Mouse (Mus musculus) heart, adult 8-10 months (tissue): ENCODE measurements around the gene Smug1. TPM values are rescaled to one million over a fixed set of nuclear protein-coding genes. Genes with fewer than 3 reads are reported as not detected.
A peak's percentile ranks its signal among the peaks of the same experiment; 100 is the strongest.

Experiments
- DNase-seq: peaks from one replicate; pipeline ENCODE4 v3.0.0; 2022; ENCODE audit warnings: low spot score
- total RNA-seq, 4 experiments: library from RNA; stranded (reverse); gene quantifications; 2 replicates each; pipeline ENCODE4 v1.2.4; 2022

Smug1 gene
- 10 to 100 TPM; 10.4 to 16.8 (median 15.2) TPM for total RNA-seq

DNA sequence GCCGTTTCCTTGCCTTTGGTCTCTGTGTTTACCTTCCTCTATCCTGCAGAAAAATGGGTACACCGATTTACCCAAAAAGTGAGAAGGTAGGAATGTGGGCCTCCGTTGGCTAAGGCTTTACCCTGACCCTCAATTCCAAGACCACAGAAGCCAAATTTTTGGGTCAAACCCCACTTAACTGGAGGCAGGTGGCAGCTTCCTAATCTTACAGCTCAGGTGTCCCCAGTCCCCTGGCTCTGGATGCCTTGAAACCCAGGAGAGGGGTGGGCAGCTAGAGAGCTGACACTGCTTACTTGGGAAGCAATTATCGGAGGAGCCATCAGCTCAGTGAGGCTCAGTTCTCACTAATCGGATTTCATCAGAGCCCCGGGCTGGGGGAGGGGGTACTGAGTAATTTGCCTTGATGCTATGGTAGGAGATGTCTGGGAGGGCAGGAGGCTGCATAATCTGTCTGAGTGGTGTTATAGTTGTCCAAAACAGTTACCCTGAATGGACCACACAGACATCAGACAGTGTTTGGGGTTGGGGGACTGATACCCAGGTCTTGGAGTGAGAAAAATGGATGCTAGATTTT is at the start of gene Smug1:
TSS of gene Smug1 (minus strand) at position 51 of the 574 bp plus-strand sequence.
- DNase-seq: no peak

GRCm38 (mm10) chr15:103216052-103216451 is 49.2 kb upstream of the Smug1 start:
- DNase-seq: no peak

DNA sequence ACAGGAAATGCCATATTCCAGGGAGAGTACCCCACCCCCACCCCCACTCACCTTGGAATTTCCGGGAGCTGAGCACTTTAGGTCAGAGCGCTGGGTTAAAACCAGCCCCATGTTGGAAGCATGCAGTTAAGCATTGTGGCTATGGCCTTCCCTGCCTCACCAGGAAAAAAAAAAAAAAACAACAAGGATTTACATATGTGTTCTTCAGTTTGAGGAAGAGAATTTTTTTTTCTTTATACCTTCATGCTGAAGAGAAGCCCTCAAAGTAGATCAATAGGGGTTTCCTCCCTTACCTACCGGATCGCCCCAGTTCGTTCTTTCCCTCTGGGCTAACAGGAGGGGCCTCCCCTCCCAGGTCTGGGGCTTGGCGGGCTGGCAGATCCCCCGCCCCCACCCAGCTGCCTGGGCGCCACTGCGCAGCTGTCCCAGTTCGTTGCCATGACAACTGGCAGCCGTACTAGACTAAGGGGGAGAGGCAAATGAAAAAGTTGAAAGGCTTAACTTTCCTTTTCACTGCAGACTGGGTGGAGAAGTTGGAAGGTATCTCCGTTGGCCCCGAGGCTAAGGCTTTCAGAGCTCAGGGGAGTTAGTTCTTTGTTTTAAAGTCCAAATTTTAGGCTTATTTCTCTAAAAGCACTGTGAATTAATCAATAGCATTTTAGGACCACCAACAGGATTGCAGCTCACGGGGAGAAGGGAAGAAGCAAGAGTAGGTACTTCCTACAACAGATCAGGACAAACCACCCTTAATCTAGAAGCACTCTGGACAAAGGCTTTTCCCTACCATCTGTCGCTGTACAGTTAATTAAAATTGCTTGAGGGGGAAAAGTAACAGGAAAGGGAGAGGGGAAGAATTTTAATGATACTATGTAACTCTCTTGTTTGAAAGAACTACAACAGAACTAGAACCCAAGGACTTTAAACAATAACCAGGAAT is 48.3 kb upstream of the Smug1 start:
- DNase-seq: peak; percentile 82

DNA sequence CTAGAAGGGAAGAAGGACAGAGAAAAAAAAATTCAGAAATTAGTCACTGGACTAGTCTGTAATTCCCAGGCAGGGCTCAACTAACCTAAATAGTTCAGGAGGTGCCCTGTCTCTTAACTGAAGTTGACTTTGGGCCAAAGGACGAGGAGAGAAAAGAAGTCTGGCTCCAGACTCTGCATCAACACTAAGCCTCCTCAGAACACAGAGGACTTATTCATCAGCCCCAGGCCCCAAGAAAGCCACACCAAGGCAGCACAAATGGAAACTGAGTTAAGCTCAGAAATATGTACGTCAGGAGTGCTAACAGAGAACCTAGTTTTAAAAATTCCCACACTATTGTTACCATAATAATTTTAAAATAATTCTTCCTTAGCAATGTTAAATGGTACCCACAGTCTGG is 47.3 kb upstream of the Smug1 start:
- DNase-seq: no peak

- DNase-seq: no peak
These were observed 38.3 kb upstream of the Smug1 start for GRCm38 (mm10) chr15:103205156-103205555.

GRCm38 (mm10) chr15:103202088-103202793 is 35.3 kb upstream of the Smug1 start:
- peak; percentile 79 for DNase-seq

DNA sequence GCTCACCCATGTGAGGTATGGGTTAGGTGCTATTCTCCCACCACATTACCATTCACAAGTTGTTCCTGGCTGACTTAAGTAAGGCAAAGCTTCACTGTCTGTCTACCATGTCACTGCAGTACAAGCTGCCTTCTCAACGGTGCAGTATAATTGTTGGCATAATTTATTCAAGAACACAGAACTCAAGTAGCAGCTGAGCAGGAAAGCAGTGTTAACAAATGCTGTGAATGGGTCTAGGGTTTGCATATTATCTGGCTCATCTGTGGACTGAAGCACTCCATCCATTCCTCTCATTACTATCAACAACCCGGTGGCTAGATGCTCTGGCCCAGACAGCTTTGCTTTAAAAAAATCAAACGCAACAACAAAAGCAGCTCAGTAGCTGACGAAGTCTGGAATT is 30.9 kb upstream of the Smug1 start:
- DNase-seq: no peak

DNA sequence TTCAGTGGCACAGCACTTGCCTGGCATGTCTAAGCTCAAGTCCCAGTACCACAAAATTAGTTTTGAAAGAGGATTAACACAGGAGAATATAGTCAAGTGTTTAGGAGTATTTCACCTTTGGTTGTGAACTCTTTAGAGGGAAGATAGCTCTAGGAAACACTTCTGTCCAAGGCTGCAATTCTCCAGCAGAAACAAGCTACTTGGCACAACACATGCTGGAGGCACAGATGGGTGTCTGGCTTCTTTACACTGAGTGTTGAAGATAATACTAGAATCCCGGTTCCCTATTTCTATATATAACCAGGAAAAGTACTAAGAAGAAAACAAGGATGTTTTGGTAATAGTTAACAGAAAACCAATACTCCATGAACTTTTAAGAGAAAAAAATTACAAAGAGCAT is 29.9 kb upstream of the Smug1 start:
- no peak for DNase-seq

- no peak for DNase-seq
These were observed 26.7 kb upstream of the Smug1 start for GRCm38 (mm10) chr15:103193606-103194005.

DNA sequence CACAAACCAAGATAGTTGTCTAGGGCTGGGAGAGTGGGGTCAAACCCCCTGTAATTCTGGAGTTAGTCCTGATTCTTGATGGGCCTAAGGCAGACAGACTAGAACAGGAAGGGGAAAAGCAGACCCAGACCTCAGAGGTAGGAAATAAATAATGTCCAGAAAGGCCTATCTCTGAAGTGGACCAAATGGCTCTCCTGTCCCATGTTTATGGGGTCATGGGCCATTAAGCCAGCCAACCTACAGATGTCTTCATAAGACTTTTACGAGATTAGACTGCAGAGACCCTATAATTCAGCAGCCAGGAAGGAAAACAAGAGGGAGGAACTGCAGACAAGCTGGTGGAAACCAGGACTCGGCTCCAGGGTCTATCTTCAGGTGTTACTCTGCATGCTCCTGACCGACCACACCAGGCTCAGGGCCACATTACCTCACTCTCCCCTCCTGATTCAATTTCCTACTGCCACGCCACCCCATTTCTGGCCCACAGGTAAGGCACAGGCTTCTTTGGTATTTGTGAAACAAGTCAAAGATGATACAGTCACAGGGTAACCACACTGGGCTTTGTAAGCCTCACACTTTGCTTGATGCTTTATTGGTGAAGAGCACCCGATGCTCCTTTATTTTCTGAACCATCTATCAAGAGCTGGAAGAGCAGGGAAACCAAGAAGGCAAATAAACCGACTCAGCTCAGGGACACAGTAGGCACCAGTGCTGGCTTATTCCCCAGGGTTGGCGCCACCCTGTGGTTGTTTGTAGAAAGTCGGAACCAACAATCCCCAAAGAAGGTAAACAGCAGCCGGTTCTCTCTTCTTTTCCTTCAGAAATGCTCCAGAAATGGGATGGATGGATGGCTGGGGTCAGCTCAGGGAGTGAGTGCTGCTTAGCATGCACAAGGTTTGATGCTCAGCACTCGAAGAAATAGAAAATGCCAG is 23.9 kb upstream of the Smug1 start:
- DNase-seq: no peak

GRCm38 (mm10) chr15:103190083-103190482 is 23.2 kb upstream of the Smug1 start:
- DNase-seq: no peak

DNA sequence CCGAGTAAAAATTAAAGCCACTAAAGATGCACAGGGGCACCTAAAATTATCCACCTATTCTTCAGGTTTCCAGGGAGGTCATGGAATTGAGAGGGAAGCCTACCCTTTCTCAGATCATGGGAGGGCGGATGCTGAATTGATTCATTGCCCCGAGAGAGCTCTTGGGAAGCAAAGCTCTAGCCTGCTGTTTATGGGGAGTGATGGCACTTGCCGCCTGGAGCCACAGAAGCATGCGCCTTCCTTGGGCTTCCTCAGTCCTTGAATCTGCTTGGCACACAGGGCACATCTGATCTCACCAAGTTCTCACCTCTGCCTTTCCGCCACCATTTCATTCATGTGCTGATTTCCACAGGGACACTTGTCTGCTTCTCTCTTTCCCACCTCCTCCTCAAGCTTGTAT is 20.9 kb upstream of the Smug1 start:
- no peak for DNase-seq

DNA sequence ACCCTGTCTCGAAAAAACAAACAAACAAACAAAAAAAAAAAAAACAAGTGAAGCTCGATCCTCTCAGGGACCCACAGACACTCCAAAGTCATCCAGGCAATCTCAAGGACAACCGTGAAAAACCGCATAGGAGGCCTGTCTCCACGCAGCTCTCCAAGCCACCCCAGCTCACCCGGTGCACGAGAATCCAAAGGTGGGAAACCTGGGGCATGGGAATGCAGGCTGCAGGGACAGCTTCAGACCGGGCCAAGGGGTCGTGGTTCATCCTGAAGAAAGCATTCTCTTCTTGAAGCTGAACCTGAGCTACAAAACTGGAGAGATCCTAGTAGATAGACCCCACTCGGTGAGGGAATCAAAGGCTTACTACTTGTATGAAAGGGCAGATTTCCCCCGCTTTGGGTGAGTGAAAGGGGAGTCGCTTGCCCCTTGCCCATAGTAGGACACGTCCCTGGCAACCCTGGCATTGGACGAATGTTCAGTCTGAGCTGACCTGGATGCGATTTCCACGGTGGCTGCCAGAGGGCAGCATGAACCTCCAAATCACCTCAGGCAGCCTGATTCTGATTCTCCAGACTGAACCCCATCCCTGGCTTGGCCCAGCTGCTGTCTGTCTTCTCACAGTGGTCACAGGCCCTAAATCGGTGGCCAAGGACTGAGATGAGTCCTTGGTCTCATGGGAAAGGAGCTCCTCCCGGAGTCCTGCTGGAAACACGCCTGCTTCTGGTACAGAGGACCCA is 18.7 kb upstream of the Smug1 start:
- DNase-seq: no peak

DNA sequence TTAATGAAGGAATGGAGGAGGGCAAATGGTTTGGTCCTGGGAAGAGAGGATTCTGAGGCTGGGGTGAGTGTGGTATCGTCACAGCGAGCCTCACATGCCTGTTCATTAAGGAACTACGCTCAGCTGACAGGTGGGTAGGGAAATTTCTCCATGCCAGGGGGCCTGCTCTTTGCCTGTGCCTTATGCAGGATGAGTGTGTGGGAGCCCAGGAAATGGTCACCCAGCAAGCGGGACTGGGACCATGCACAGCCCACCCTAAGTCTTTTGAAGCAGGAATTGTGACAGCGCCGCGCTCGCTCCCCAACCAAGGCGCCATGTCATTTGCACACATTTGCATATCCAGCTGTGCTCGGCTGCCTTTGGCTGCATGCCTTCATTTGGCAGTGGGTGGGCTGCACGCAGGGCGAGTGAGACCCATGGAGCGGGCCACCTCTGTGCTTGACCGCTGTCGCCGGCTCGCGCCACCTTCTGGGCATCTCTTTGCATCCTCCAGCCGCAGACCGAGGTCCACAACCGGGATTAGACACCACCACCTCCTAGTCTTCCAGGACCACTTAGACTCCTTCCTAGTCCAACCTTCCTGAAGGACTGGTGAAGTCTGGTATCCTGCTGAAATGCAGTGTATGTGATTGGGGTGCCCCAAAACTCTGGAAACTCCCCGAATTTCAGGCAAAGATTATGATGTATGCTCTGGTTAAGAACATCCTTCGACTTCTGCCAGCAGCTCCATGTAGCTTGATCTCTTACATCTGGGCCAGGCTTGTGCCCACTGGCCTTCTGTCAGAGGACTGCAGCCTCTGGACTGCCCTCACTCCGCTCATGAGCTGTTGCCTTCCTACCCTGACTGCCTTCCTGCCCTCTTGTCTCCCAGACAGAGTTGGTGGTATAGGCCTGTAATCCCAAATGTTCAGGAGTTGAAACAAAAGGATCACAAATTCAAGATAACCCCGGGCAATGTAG is 17.0 kb upstream of the Smug1 start:
- DNase-seq: no peak

GRCm38 (mm10) chr15:103183135-103183534 is 16.2 kb upstream of the Smug1 start:
- no peak for DNase-seq

GRCm38 (mm10) chr15:103182166-103182790 is 15.4 kb upstream of the Smug1 start:
- peak; percentile 58 for DNase-seq

GRCm38 (mm10) chr15:103180406-103180805 is 13.5 kb upstream of the Smug1 start:
- DNase-seq: no peak

DNA sequence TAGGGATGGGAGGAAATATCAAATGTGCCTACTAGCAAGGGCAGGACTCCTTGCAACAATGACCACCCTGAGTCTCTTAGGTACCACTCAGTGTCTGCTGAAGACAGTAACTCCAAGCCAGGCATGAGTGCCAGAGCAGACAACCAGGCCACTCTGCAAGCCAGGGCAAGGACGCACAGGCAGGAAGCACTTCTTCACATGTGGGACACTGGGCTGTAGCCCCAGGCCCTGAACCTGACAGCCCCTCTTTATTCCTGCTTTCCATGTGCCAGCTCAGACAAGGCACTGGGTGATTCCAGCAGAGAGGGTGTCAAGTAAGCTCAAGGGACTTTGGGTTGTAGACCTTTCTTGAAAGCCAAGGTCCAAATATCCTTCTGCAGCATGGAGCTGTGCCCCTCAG is 11.9 kb upstream of the Smug1 start:
- no peak for DNase-seq

DNA sequence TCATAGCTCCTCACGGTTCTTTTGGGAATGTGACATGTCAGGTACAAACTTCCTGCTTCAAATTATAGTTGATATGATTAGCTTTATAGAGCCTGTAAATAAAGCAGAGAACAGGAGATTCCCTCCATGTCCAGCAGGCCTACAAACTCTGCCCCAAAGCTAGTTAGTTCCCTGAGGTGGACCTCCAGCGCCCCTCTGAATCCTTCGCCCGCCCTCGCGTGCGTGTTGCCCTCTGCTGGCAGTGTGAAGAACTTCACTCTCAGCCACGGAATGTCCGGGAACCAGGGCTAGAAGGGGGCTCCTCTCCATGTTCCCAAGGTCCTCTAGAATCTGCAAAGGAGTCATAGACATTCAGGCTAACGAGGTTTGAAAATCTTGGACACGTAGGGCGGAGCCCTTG is 11.2 kb upstream of the Smug1 start:
- no peak for DNase-seq
